Mouse (Mus musculus) liver, embryonic 13.5 days (tissue): ENCODE measurements around the gene Anks3. TPM values are rescaled to one million over a fixed set of nuclear protein-coding genes. Genes with fewer than 3 reads are reported as not detected.

Experiments
- ATAC-seq: fragments of 200-750 bp; cut with Nextera tagmentation; 2 replicates; pipeline ENCODE4 v1.8.0; 2017; ENCODE audit warnings: low read depth, mild to moderate bottlenecking, moderate number of reproducible peaks, moderate library complexity
- DNase-seq: peaks from one replicate; pipeline ENCODE4 v3.0.0; 2022
- H3K27ac ChIP-seq: fragments of 300-500 bp; sonication (generic); 2 replicates; pipeline ENCODE4 v1.5.1; 2015; ENCODE audit warnings: moderate library complexity, mild to moderate bottlenecking, inconsistent platforms
- H3K27me3 ChIP-seq: fragments of 300-500 bp; sonication (generic); 2 replicates; pipeline ENCODE4 v1.6.1; 2015; ENCODE audit warnings: mild to moderate bottlenecking, inconsistent platforms
- H3K36me3 ChIP-seq: fragments of 300-500 bp; sonication (generic); 2 replicates; pipeline ENCODE4 v1.6.1; 2015; ENCODE audit warnings: mild to moderate bottlenecking, inconsistent platforms
- H3K4me1 ChIP-seq: fragments of 300-500 bp; sonication (generic); replicated peaks from 2 replicates; pipeline ENCODE4 v1.6.1; 2015; ENCODE audit warnings: inconsistent platforms
- H3K4me2 ChIP-seq: fragments of 300-500 bp; sonication (generic); 2 replicates; pipeline ENCODE4 v1.6.1; 2015; ENCODE audit warnings: inconsistent platforms, mild to moderate bottlenecking, moderate library complexity
- H3K4me3 ChIP-seq: fragments of 300-500 bp; sonication (generic); replicated peaks from 2 replicates; pipeline ENCODE4 v1.5.1; 2015; ENCODE audit warnings: mild to moderate bottlenecking, inconsistent platforms
- H3K9ac ChIP-seq: fragments of 300-500 bp; sonication (generic); 2 replicates; pipeline ENCODE4 v1.6.1; 2015; ENCODE audit warnings: mild to moderate bottlenecking, inconsistent platforms
- H3K9me3 ChIP-seq: fragments of 300-500 bp; sonication (generic); replicated peaks from 2 replicates; pipeline ENCODE4 v1.6.1; 2016; ENCODE audit warnings: inconsistent platforms
- WGBS: fragments of 180-500 bp; shearing (Covaris S2); methylation state at CpG from one replicate; pipeline ENCODE4 v1.1.7; 2015; ENCODE audit not compliant: insufficient replicate concordance; 5-methylcytosine and 5-hydroxymethylcytosine counted together
- polyA plus RNA-seq: library from polyadenylated mRNA; unstranded; fragments of >200 nt; fragmentation: Nextera tagmentation; extraction: Ambion mirVana; gene quantifications from 2 replicates; pipeline ENCODE4 v1.2.1, GENCODE M21; 2015

The Anks3 gene
- polyA plus RNA-seq, 1 experiment from 2014 or later = 12.1 TPM

- H3K36me3 ChIP-seq = no peaks in the 10 kb centered on the region
- WGBS = 56% methylated on average over 1 of the region's 1 CpGs
- DNase-seq (no peak), ATAC-seq (no peak)
- H3K4me1 ChIP-seq = peaks cover 4% of the 10 kb centered on the region; the same call in 1 of the 2 replicates
- no peaks in the 10 kb centered on the region for H3K9me3 ChIP-seq
- H3K4me2 ChIP-seq = no peak overlapping the region
- no peak overlapping the region for H3K9ac ChIP-seq
- no peak overlapping the region for H3K27ac ChIP-seq
- no peaks in the 10 kb centered on the region for H3K27me3 ChIP-seq
- no peak overlapping the region for H3K4me3 ChIP-seq
Observed at GRCm38 (mm10) chr16:4998984-4999383, 35.0 kb upstream of the Anks3 start.

GRCm38 (mm10) chr16:4997553-4997952 lies 33.5 kb upstream of the Anks3 start, which contains the start of gene Sept12:
Sept12 (minus strand) TSS chr16:4997852.
- peaks cover 4% of the 10 kb centered on the region; the same call in 1 of the 2 replicates for H3K4me1 ChIP-seq

GRCm38 (mm10) chr16:4993276-4993675 lies 29.3 kb upstream of the Anks3 start:
- H3K27ac ChIP-seq = no peak overlapping the region
- H3K36me3 ChIP-seq = no peaks in the 10 kb centered on the region
- H3K9me3 ChIP-seq = no peaks in the 10 kb centered on the region
- no peak overlapping the region for H3K4me3 ChIP-seq
- 73% methylated on average over 4 of the region's 4 CpGs for WGBS
- peaks cover 4% of the 10 kb centered on the region for H3K4me1 ChIP-seq
- H3K4me2 ChIP-seq = no peak overlapping the region
- no peak for DNase-seq
- ATAC-seq = no peak
- no peak overlapping the region for H3K9ac ChIP-seq
- H3K27me3 ChIP-seq = no peaks in the 10 kb centered on the region

More at GRCm38 (mm10) chr16:4997553-4997952, 33.5 kb upstream of the Anks3 start, which contains the start of gene Sept12:
- 59% methylated on average over 3 of the region's 3 CpGs for WGBS
- DNase-seq (no peak), ATAC-seq (no peak)
- no peak within 1 kb of the TSS for H3K9ac ChIP-seq
- H3K4me2 ChIP-seq = no peak within 1 kb of the TSS
- no peak within 1 kb of the TSS for H3K4me3 ChIP-seq
- H3K27me3 ChIP-seq = no peaks in the 10 kb centered on the region
- H3K27ac ChIP-seq = no peak within 1 kb of the TSS
- H3K9me3 ChIP-seq = no peaks in the 10 kb centered on the region
- no peaks in the 10 kb centered on the region for H3K36me3 ChIP-seq

GRCm38 (mm10) chr16:4984717-4985116 lies 20.7 kb upstream of the Anks3 start:
- Histone ChIP-seq H3K4me3 (no peak overlapping the region), H3K9ac (no peak overlapping the region), H3K27ac (no peak overlapping the region), H3K36me3 (no peaks in the 10 kb centered on the region), H3K4me1 (no peaks in the 10 kb centered on the region; the same call in 1 of the 2 replicates), H3K4me2 (no peak overlapping the region), H3K9me3 (no peaks in the 10 kb centered on the region), H3K27me3 (no peaks in the 10 kb centered on the region; the same call in 1 of the 2 replicates)
- DNase-seq = no peak
- ATAC-seq = no peak
- 81% methylated on average over 12 of the region's 12 CpGs for WGBS

DNA sequence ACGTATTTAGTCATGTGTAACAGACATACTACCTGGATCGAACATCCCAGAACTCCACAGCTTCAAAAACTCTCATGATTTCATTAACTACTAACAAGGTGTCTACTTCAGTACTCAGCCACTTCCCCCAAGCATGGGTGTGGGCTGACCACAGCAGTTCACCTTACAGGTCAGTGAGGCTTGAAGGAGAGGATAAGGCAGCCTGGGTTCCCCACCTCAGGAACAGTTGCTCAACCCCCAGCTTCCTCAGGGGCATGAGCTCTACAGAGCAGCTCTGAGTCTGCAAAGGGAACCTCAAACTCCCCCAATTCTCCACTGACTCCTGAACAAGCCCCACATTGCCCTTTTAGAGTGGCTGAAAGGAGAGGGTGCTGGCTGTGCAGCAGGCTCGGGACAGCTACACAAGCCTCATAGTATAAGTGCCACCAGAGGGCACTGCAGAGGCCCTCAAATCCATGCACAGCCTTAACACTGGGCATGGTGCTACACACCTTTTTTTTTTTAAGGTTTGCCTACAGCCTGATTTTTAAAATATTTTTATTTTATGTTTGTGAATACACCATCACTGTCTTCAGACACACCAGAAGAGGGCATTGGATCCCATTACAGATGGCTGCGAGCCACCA lies 15.9 kb upstream of the Anks3 start:
- Histone ChIP-seq H3K27me3 (peaks cover 8% of the 10 kb centered on the region; the same call in 1 of the 2 replicates), H3K4me2 (no peak overlapping the region), H3K4me3 (no peak overlapping the region), H3K27ac (no peak overlapping the region), H3K9me3 (no peaks in the 10 kb centered on the region), H3K4me1 (peaks cover 9% of the 10 kb centered on the region), H3K9ac (no peak overlapping the region), H3K36me3 (no peaks in the 10 kb centered on the region)
- DNase-seq = no peak
- WGBS = 50% methylated on average over 4 of the region's 4 CpGs
- peak; percentile 50; the same call in 1 of the 2 replicates for ATAC-seq

- Histone ChIP-seq H3K4me2 (no peak overlapping the region), H3K9me3 (no peaks in the 10 kb centered on the region), H3K4me3 (no peak overlapping the region), H3K36me3 (no peaks in the 10 kb centered on the region), H3K27me3 (peaks cover 8% of the 10 kb centered on the region; the same call in 1 of the 2 replicates), H3K9ac (no peak overlapping the region), H3K27ac (no peak overlapping the region), H3K4me1 (peaks cover 9% of the 10 kb centered on the region)
- ATAC-seq (peak; percentile 52; the same call in 1 of the 2 replicates), DNase-seq (peak; percentile 11)
- WGBS = 40% methylated on average over 5 of the region's 5 CpGs
Observed at GRCm38 (mm10) chr16:4978275-4979051, 14.5 kb upstream of the Anks3 start.

DNA sequence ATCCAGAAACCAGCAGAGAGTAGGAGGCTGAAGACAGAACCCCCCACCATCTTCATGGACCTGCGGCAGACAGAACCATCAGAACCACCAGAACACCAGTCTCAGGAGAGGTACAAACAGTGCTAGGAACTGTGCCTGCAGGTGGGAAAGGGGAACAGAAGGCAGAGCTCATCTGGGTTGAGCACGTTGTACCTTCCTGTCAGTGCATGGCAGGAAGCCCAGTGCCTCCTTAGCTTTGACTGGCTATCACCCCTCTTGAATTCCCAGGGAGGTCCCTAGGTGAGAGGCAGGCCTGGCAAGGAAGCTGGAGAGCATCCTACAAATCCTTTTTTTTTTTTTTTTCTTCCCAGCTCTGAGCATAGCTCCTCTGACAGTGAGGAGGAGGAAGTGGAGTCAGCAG lies 12.2 kb upstream of the Anks3 start:
- 40% methylated on average over 2 of the region's 2 CpGs for WGBS
- Histone ChIP-seq H3K4me3 (no peak overlapping the region), H3K36me3 (no peaks in the 10 kb centered on the region), H3K27ac (no peak overlapping the region), H3K27me3 (peaks cover 8% of the 10 kb centered on the region; the same call in 1 of the 2 replicates), H3K9me3 (no peaks in the 10 kb centered on the region), H3K9ac (no peak overlapping the region), H3K4me2 (no peak overlapping the region), H3K4me1 (peaks cover 9% of the 10 kb centered on the region)
- DNase-seq (no peak), ATAC-seq (no peak)

DNA sequence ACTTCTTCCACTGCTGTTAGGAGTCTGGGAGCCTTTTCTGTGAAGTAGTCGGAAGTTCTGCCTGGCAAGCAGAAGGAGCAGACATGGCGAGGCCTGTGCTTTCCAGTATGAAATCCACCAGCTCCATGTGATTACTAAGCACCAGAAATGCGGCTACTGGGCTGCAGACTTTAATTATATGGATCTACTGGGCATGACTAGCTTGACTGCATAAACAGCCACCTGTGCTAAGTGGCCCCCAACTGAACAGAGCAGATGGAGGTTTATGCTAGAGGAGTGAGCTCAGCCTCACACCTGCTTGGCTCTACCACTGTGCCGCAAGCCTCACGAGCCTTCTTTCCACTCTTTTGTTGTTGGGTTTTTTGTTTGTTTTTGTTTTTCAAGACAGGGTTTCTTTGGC lies 10.5 kb upstream of the Anks3 start:
- no peak for ATAC-seq
- Histone ChIP-seq H3K4me1 (peaks cover 9% of the 10 kb centered on the region), H3K9ac (no peak overlapping the region), H3K4me2 (no peak overlapping the region), H3K9me3 (no peaks in the 10 kb centered on the region), H3K36me3 (no peaks in the 10 kb centered on the region), H3K4me3 (no peak overlapping the region), H3K27ac (no peak overlapping the region), H3K27me3 (peaks cover 8% of the 10 kb centered on the region; the same call in 1 of the 2 replicates)
- no peak for DNase-seq
- WGBS = 78% methylated on average over 5 of the region's 5 CpGs

GRCm38 (mm10) chr16:4971626-4972025 lies 7.6 kb upstream of the Anks3 start:
- Histone ChIP-seq H3K27ac (no peak overlapping the region), H3K4me2 (no peak overlapping the region), H3K9ac (no peak overlapping the region), H3K36me3 (no peaks in the 10 kb centered on the region), H3K4me1 (no peaks in the 10 kb centered on the region), H3K9me3 (no peaks in the 10 kb centered on the region), H3K27me3 (no peaks in the 10 kb centered on the region), H3K4me3 (no peak overlapping the region)
- no peak for ATAC-seq
- DNase-seq = no peak
- 36% methylated on average over 4 of the region's 4 CpGs for WGBS

DNA sequence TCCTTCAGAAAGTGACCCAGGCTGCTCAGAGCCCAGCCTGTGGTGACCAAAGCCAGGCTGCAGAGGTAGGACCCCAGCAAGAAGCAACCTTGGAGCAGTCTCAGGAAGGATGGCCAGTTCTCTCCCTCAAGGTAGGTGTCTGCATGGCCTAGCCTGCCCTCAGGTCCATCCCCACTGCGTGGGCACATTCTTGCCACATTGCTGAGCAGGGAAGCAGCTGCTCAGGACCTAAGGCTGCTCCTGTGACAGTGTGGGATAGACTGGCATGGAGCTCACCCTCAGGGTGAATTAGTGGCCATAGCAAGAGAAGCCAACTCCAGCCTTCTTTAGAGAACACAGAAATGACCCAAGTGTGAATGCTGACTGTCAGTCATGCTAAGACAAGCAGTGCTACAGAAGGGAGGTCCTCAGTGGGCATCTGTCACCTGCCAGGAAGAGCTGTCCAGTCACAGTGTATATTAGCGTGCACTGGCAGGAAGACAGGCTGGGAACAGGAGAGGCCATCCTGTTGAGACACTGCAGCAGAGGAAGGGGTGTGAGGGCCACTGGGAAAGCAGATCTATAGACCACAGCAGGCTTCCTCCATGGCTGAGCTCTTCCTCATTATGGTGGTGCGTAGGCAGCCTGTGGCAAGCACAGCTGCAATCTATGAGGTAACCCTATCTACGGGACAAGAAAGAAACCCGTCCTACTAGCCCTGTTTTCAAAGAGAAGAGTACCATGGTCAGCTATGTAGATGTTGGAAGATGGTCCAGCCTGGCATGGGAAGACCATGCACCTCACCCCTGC lies 5.2 kb upstream of the Anks3 start:
- ATAC-seq (no peak), DNase-seq (no peak)
- Histone ChIP-seq H3K4me1 (peaks cover 11% of the 10 kb centered on the region), H3K9ac (no peak overlapping the region), H3K9me3 (no peaks in the 10 kb centered on the region), H3K4me3 (no peak overlapping the region), H3K27me3 (no peaks in the 10 kb centered on the region), H3K4me2 (no peak overlapping the region), H3K27ac (no peak overlapping the region), H3K36me3 (no peaks in the 10 kb centered on the region)
- 35% methylated on average over 5 of the region's 5 CpGs for WGBS

- Histone ChIP-seq H3K27me3 (no peaks in the 10 kb centered on the region), H3K4me3 (no peak overlapping the region), H3K4me1 (peaks cover 12% of the 10 kb centered on the region), H3K4me2 (no peak overlapping the region), H3K9ac (no peak overlapping the region), H3K9me3 (no peaks in the 10 kb centered on the region), H3K36me3 (no peaks in the 10 kb centered on the region), H3K27ac (no peak overlapping the region)
- DNase-seq (no peak), ATAC-seq (no peak)
- WGBS = 56% methylated on average over 3 of the region's 3 CpGs
Observed at GRCm38 (mm10) chr16:4968426-4968825, 4.4 kb upstream of the Anks3 start.
